Mouse (Mus musculus) right cerebral cortex, postnatal 4 days (tissue): ENCODE measurements at regions not wholly inside any gene's neighbourhood (a gene's known extent, or its start where the extent isn't known, plus 50 kb on each side); places are given as distances from the start of the nearest gene placed in this dataset.

ENCODE experiments used
- DNase-seq: peaks from one replicate; pipeline ENCODE4 v3.0.0-alpha.2; 2022

DNA sequence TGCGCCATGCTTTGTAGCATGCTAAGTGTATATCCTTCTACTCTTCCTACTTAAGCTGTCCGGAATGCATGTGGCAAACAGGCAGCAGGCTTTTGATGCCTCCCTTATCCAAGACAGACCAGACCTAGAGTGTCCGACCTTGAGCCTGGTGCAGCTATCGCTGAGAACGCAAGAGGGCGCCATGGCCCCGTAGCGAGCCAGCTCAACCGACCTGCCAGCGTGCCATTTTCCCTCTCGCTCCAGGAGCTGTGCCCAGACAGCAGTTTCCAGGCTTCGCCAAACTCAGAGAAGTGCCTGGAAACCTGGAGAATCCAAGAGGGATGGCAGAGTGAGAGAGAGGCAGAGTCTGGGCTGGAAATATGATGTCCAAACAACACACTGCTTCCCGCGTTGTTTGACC lies 155.8 kb upstream of the Gm12830 start:
- peak; percentile 78 for DNase-seq

DNA sequence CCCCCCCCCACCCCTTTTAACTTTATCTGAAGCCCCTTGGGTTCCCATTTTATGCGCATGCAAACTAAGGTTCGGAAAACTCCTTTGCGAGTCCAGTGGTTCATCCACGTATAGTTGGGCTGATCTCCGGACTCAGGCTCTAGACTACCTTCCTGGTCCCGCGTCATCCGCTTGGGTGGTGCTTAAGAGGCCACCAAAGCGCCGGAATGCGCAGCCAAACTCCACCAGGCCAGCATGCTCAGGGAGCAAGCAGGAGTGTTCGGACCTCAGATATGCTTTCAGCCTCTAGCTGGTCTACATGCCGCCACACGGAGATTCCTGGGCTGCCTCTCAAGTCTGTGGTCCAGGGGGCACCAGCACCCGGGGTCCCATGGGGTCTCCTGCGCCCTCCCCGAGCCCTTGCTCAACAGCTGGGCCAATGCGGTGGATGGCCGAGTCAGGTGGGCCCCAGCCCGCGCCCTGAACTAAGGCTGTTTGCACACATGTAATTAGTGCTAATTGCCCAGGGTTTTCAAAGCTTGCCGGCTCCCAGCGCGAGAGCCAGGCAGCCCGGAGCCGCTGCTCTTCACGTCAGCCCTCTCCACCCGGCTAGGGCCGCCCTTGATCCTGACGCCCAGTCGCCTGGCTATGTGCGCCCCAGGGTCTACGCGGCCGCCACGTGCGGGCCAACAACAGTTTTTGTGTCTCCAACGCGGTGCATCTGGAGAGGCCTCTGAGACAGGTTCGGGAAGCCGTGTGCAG lies 155.1 kb upstream of the Gm12830 start:
- no peak for DNase-seq

DNA sequence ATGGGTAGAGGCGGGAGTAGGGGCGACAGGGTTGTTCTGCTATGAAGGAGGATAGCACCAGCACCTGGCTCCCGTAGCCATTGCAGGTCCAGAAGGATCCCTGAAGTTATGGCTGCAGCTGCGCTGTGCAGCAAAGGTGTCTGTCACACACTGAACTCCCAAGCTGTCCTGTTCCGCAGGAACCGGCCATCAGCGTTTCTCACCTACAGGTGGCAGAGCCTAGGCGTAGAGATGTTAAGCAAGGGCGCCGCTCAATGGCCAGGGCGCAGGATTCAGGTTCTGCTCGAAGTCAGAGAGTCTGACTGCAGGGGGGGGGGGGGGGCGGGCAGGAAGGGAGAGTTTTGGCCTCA lies 154.6 kb upstream of the Gm12830 start:
- DNase-seq, result no peak

DNA sequence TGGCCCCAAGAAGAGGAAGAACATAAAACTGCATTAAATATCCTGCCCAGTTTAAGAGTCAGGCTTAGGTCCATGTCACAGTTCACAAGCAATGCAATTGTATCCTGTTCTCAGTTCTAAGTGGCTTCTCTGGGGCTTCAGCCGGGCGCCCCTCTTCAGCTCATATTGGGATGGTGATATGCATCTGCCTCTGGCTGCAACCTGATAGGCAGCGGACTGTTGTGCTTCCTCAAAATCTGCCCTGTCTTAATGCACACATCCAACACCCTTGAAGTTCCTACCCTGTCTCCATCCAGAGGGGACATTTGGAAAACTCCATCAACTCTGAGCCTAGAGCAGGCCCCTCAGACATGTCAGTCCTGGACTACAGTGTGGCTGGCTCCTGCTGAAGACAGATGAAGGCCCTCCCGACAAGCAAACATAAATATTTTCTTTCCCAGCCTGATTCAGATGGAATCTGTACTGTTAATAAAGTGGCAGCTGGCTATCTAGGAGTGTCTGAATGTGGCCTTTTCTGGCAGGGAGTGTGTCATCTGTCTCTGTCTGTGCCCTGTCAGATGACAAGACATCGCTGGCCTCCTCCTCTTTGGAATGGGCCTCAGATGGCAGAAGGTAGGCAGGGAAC lies 149.3 kb upstream of the Gm12830 start:
- DNase-seq, result no peak

DNA sequence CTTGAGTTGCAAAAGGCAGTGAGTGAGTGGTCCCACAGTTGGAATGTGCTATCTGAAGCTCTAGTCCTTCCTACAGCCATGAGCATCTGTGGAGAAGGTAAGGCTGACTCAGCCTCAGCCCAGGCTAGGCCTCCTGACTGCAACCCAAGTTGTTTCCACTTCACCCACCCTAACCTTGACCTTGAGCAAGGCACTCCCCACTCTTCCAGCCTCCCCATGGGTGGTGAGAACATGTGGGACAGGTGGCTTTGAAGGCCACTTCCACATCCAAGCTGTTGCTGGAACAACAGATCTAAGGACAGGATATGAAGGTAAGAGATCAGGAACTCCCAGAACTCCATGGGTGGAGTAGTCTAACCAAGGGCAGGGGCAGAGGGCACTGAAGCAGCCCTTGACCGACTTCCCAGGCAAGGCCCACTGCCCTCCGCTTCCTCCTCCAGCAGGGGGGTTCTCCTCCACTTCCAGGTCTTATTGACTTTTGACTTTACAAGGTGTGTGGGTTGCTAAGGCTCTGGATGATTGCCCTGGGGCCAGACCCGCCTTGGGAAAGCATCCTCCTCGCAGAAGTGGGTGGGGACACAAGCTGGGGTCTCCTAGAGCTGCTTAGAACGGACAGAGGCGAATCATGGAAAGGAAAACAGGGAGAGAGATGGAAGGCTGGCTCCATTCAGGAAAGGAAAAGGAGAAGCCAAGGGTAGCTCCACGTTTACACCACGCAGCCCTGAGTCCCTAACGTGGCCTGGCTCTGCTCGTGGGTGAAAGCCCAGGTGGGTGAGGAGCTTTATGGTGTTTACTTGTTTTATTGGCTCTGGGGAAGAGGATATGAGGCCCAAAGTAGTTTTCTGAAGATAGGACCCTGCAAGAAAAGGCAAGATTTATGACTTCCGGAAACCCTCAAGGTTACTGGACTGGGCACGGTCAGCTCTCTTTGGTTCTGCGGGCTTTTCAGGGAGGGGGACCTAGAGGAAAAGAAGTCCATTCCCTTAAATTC lies 144.3 kb upstream of the Gm12830 start:
- no peak for DNase-seq

GRCm38 (mm10) chr4:114678053-114678941 lies 143.2 kb upstream of the Gm12830 start:
- no peak for DNase-seq

- DNase-seq, result no peak
Measured at GRCm38 (mm10) chr4:114680360-114680759, 141.2 kb upstream of the Gm12830 start.

GRCm38 (mm10) chr4:114682955-114683354 lies 138.6 kb upstream of the Gm12830 start:
- DNase-seq, result no peak

- no peak for DNase-seq
Measured at GRCm38 (mm10) chr4:114683696-114684095, 137.8 kb upstream of the Gm12830 start.

GRCm38 (mm10) chr4:114684844-114685382 lies 136.6 kb upstream of the Gm12830 start:
- no peak for DNase-seq

DNA sequence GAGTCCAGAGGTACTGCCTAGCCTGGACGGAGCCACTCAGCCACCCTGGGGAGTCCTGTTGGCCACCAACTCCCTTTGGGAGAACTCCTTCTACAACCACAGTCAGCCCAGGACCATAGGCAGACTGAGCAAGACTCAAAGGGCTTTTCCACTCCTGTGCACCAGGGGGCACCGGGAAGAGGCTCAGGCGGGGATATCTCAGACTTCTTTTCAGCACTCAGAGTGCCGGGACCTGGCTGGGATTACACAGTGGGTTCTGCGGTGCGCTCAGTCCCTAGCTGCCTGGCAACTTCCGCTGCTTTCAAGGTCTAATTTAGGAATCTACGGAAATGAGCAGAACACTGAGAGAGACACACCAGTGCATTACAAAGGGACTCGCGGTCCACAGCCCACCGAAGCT lies 136.1 kb upstream of the Gm12830 start:
- peak; percentile 52 for DNase-seq

DNA sequence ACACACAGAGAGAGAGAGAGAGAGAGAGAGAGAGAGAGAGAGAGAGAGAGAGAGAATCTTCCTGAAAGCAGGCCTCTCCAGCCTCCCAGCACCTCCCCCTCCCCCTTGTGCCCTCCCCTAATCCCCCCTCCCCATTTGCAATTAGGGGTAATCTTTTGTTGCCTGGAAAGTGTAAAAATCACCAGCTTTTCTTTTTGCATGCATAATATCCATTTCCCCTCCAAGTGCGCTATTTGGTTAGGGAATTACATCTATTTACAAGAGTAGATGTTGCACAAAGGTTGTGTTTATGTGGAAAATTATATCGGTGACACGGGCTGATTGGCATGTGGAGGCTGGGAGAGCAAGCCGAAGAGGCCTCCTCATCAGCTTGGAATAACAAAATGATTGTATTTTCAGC lies 135.4 kb upstream of the Gm12830 start:
- no peak for DNase-seq

- no peak for DNase-seq
Measured at GRCm38 (mm10) chr4:114688356-114688972, 133.1 kb upstream of the Gm12830 start.

- no peak for DNase-seq
Measured at GRCm38 (mm10) chr4:114688973-114689371, 132.6 kb upstream of the Gm12830 start.

DNA sequence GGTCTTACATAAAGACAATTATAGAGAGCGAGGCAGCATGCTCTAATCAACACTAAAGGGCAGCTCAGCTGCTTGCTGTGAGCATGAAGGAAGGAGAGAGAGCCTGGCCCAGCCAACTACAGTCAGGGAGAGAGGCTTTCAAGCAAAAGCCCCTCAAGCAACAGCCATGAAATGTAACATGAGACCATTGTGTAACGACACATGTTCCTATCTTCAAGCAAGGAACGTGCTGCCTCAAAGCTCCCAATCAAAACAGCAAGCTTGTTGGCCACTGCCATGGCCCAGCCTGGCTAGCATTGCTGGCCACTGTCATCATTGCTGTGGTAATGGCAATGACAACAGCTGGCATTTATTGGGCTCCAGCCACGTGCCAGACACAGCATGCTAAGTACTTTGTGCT lies 115.9 kb upstream of the Gm12830 start:
- DNase-seq, result no peak

DNA sequence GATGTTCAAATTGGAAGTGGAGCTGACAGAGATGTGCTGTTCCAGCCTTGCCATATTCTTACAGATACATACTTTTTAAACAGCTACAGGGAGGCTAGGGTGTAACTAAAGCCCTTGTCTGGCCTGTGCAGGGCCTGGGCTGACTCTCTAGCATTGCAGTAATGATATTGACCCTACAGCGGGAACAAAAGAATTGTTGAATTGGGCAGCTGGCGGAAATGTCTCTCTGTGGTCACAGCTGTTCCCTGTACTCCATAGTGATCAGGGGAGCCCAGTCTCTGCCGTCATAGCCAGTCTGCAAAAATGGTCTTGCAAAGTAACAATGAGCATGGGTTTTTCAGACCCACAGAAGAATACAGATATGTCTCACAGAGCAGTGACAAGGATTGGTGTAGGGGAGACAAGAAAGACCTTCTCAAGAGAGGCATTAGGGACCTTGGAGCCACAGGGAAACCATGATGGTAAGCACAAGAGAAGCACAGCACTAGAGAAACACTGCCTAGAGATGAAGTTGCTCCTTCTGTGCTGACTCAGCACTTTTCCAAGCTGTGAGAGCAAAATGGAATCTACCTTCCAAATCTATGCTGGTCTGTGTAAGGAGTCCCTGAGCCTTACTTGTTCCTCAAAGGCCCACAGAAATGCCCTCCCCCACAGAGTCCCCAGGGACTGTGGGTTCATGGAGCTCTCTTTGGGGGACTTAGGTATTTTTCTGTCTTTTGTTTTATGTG lies 111.2 kb upstream of the Gm12830 start:
- no peak for DNase-seq

DNA sequence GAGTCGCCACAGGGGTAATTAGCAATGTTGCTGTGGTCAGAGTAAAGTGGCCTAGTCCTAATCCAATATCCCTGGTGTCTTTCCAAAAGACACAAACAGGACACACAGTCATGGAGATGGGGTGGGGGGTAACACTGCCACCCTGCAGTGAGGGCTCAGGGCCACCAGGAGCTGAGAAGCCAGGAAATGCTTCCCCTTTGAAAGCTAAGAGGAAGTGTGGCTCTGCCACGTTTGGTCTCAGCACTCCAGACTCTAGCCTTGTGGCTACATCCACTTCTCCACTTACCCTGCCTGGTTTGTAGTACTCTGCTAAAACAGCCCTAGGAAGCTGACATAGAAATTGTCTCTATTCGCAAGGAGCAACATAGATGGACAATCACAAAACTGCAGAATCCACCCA lies 110.4 kb upstream of the Gm12830 start:
- no peak for DNase-seq

DNA sequence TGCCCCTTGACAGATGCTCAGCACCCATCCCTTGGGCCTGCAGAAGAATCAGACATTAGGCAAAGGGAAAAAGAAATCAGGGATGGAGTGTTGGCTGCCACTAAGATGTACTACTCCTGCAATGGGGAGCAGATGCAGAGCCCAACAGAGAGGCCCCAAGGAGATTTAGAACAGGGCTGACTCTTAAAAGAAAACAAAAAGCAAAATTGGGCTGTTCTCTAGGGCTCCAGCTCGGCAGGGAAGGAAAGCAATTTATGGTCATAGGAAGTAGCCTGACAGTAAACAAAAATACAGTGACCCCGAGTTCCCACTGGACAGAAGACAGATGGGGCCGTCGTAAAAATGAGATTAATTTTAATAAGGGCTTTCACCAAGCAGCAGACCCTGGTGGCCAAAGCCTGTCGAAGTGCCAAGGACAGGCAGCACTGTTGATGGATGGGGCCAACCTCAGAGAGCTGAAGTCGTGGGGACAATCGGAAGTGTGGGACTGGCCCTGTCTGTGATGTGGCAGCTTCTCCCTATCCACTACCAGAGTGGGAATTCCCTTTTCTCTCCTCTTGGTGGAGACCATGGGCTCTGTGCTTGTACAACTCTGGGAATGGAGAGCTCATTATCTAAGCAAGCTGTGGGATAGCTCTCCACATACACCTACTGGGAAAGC lies 109.4 kb upstream of the Gm12830 start:
- DNase-seq, result no peak

DNA sequence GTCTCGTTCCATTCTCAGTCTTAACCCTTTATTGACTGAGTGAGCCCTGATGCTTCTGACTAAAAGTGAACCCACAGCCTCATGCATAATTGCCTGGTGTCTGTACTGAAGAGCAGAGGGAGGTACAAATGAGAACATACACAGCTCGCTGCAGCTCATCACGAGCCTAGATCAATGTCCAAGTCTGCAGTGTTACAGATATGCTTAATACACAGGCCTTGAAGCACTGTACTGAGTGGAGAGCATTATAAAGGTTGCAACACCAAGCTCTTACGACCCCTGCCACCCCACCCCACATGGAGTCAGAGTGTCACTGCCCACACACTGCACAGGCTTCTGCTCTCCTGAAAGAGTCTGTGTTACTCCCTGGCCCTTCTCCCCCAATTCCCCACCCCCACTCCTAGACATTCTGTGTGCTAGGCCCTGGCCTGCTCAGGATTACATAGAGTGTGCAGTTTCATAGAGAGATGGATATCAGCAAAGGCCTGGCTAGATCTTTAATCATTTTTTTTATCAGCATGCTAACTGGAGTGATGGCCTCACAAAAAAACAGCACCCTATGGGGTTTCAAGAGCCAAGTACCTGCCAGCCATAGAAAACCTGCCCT lies 108.5 kb upstream of the Gm12830 start:
- no peak for DNase-seq

GRCm38 (mm10) chr4:114716703-114717102 lies 104.8 kb upstream of the Gm12830 start:
- no peak for DNase-seq
